Mouse (Mus musculus) lung, postnatal 0 days (tissue): ENCODE data around the gene Prkg1.

ENCODE experiments used
- CTCF ChIP-seq: IDR thresholded peaks from 2 replicates; pipeline ENCODE4 v1.5.1; 2016; ENCODE audit warnings: antibody characterized with exemption, mild to moderate bottlenecking
- EP300 ChIP-seq: IDR thresholded peaks from 2 replicates; pipeline ENCODE4 v1.6.1; 2016; ENCODE audit warnings: antibody characterized with exemption, mild to moderate bottlenecking, control low read depth

DNA sequence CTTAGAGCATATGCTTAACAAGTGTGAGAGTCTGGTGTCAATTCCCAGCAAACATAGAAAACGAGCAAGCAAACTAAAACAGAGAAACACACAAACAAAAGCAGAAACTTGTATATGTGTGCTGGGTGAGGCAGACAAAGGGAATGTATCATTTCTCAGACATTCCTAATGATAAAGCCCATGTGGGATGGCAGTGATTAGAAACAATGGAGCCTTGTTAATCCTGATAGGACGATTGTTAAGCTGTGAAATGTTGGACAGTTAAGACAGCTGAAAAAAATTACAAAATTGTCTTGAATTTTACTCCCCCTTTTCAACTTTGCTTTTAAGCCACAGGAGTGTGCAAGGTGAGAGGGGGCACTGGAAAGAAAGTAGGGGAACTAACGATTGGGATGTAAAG is 1133.8 kb downstream of the Prkg1 start:
- no peak for TF ChIP-seq CTCF
- TF ChIP-seq EP300: no peak
